Mouse (Mus musculus): ENCODE results near the gene Gpr137b.
"Not testable (repeated sequence)": the region's sequence is repeated elsewhere in the genome, so short reads cannot be mapped to it uniquely, and the experiment has no call there.

The Gpr137b gene

GRCm38 (mm10) chr13:13393228-13394095 lies at the start of gene Gpr137b:
Gene Gpr137b, minus strand, starts transcription at chr13:13394014.
- peak; percentile 48 for DNase-seq (ENCODE audit: low spot score)

- not testable (repeated sequence) for DNase-seq (ENCODE audit: low spot score)
These were observed 44.5 kb upstream of the Gpr137b start for GRCm38 (mm10) chr13:13438112-13438953.

- not testable (repeated sequence) for DNase-seq (ENCODE audit: low spot score)
These were observed 43.7 kb upstream of the Gpr137b start, which contains the start of gene Nid1 for GRCm38 (mm10) chr13:13437460-13438015. Gene Nid1, plus strand, starts transcription at chr13:13437551.

- not testable (repeated sequence) for DNase-seq (ENCODE audit: low spot score)
These were observed 42.3 kb upstream of the Gpr137b start for GRCm38 (mm10) chr13:13436161-13436560.

- DNase-seq (ENCODE audit: low spot score): not testable (repeated sequence)
These were observed 29.5 kb upstream of the Gpr137b start for GRCm38 (mm10) chr13:13423301-13423700.

- not testable (repeated sequence) for DNase-seq (ENCODE audit: low spot score)
These were observed 25.0 kb upstream of the Gpr137b start for GRCm38 (mm10) chr13:13418859-13419258.

- not testable (repeated sequence) for DNase-seq (ENCODE audit: low spot score)
These were observed 22.2 kb upstream of the Gpr137b start for GRCm38 (mm10) chr13:13416007-13416337.

GRCm38 (mm10) chr13:13415120-13416006 lies 21.5 kb upstream of the Gpr137b start:
- DNase-seq (ENCODE audit: low spot score): peak; percentile 59

GRCm38 (mm10) chr13:13414206-13414605 lies 20.4 kb upstream of the Gpr137b start:
- DNase-seq (ENCODE audit: low spot score): no peak

- DNase-seq (ENCODE audit: low spot score): not testable (repeated sequence)
These were observed 11.7 kb upstream of the Gpr137b start for GRCm38 (mm10) chr13:13405511-13405910.

GRCm38 (mm10) chr13:13404517-13405155 lies 10.8 kb upstream of the Gpr137b start:
- not testable (repeated sequence) for DNase-seq (ENCODE audit: low spot score)

GRCm38 (mm10) chr13:13403839-13404238 lies 10.0 kb upstream of the Gpr137b start:
- DNase-seq (ENCODE audit: low spot score): not testable (repeated sequence)

- not testable (repeated sequence) for DNase-seq (ENCODE audit: low spot score)
These were observed 9.6 kb upstream of the Gpr137b start for GRCm38 (mm10) chr13:13403366-13403765.

- peak; percentile 36 for DNase-seq (ENCODE audit: low spot score)
These were observed 9.0 kb upstream of the Gpr137b start for GRCm38 (mm10) chr13:13402818-13403217.

GRCm38 (mm10) chr13:13400851-13401250 lies 7.0 kb upstream of the Gpr137b start:
- not testable (repeated sequence) for DNase-seq (ENCODE audit: low spot score)

GRCm38 (mm10) chr13:13394096-13394395 lies 232 bp upstream of the Gpr137b start:
- not testable (repeated sequence) for DNase-seq (ENCODE audit: low spot score)

- DNase-seq (ENCODE audit: low spot score): not testable (repeated sequence)
These were observed 15.5 kb downstream of the Gpr137b start for GRCm38 (mm10) chr13:13378168-13378859.

GRCm38 (mm10) chr13:13377180-13377579 lies 16.6 kb downstream of the Gpr137b start:
- no peak for DNase-seq (ENCODE audit: low spot score)

GRCm38 (mm10) chr13:13373965-13374364 lies 19.8 kb downstream of the Gpr137b start:
- DNase-seq (ENCODE audit: low spot score): not testable (repeated sequence)

- DNase-seq (ENCODE audit: low spot score): not testable (repeated sequence)
These were observed 22.4 kb downstream of the Gpr137b start for GRCm38 (mm10) chr13:13371436-13371835.

Data from lung, postnatal 25 days (tissue).